8 mouse cellular contexts compared by ENCODE assay signal in genomic region chr5:74092481-74092832, GRCm38 (mm10). TPM values are rescaled to one million over a fixed set of nuclear protein-coding genes. Genes with fewer than 3 reads are reported as not detected.
DNase-seq lines count a peak whose midpoint lies in the region; ATAC-seq and TF ChIP-seq lines count a peak whose summit lies in the region.

No protein-coding gene starts in this region.

- H3K4me2 ChIP-seq in lung, postnatal 0 days (replicated peaks; ENCODE audit: low read depth, low read length), result peak overlapping the region; percentile 68
- peak overlapping the region; percentile 75 for H3K4me2 ChIP-seq in forebrain, embryonic 11.5 days (ENCODE audit: low read depth, low read length, severe bottlenecking)
- H3K4me2 ChIP-seq in limb, embryonic 14.5 days (replicated peaks; ENCODE audit: low read depth, low read length, severe bottlenecking), result peak overlapping the region; percentile 87

- H3K27ac ChIP-seq in lung, postnatal 0 days (ENCODE audit: low read length), result 0 out of 2 replicates have a peak overlapping the region, but pooled peaks have one; percentile 28
- no peak overlapping the region for H3K27ac ChIP-seq in forebrain, embryonic 11.5 days (ENCODE audit: low read depth, low read length)
- H3K27ac ChIP-seq in limb, embryonic 14.5 days (replicated peaks; ENCODE audit: low read depth, low read length), result peak overlapping the region; percentile 13; the same call in 1 of the 2 replicates
- H3K27ac ChIP-seq in small intestine, adult 2 months (ENCODE audit: insufficient read depth, low read depth, low read length), result peak overlapping the region; percentile 38

- no peaks in the 10 kb centered on the region for H3K27me3 ChIP-seq in lung, postnatal 0 days (replicated peaks; ENCODE audit: insufficient read depth, low read length)
- H3K27me3 ChIP-seq in forebrain, embryonic 11.5 days (ENCODE audit: control insufficient read depth, insufficient read depth, low read length), result no peaks in the 10 kb centered on the region
- H3K27me3 ChIP-seq in limb, embryonic 14.5 days (ENCODE audit: control insufficient read depth, insufficient read depth, low read length), result no peaks in the 10 kb centered on the region
- no peaks in the 10 kb centered on the region for H3K27me3 ChIP-seq in small intestine, adult 2 months (ENCODE audit: control insufficient read depth, insufficient read depth, low read length)

- H3K4me3 ChIP-seq in lung, postnatal 0 days (ENCODE audit: low read depth, low read length), result peak overlapping the region; percentile 75; the same call in 1 of the 2 replicates
- H3K4me3 ChIP-seq in forebrain, embryonic 11.5 days (ENCODE audit: low read depth, low read length), result peak overlapping the region; percentile 92
- peak overlapping the region; percentile 90 for H3K4me3 ChIP-seq in limb, embryonic 14.5 days (replicated peaks; ENCODE audit: low read length)
- H3K4me3 ChIP-seq in small intestine, adult 2 months (ENCODE audit: low read depth, low read length), result peak overlapping the region; percentile 14; the same call in 1 of the 2 replicates

- TF ChIP-seq POLR2A in limb, embryonic 14.5 days (IDR thresholded peaks at IDR 0.05; ENCODE audit: borderline replicate concordance, extremely low read depth, insufficient read depth, insufficient read length), result no peak
- no peak for TF ChIP-seq POLR2A in small intestine, adult 2 months (IDR thresholded peaks at IDR 0.05; ENCODE audit: low read depth, low read length)

- WGBS in lung, postnatal 0 days, result 40% methylated on average over 4 of the region's 4 CpGs
- 41% methylated on average over 4 of the region's 4 CpGs for WGBS in forebrain, embryonic 11.5 days
- 45% methylated on average over 4 of the region's 4 CpGs for WGBS in limb, embryonic 14.5 days
- WGBS in small intestine, adult 2 months, result 41% methylated on average over 4 of the region's 4 CpGs

- H3K4me1 ChIP-seq in lung, postnatal 0 days (ENCODE audit: insufficient read depth, low read depth, low read length), result peaks cover 10% of the 10 kb centered on the region
- 0 out of 2 replicates have a peak, but pooled peaks cover 2% of the 10 kb centered on the region for H3K4me1 ChIP-seq in forebrain, embryonic 11.5 days (replicated peaks; ENCODE audit: control insufficient read depth, insufficient read depth, low read length)
- H3K4me1 ChIP-seq in limb, embryonic 14.5 days (ENCODE audit: control insufficient read depth, insufficient read depth, low read length), result peaks cover 13% of the 10 kb centered on the region
- no peaks in the 10 kb centered on the region for H3K4me1 ChIP-seq in small intestine, adult 2 months (ENCODE audit: control insufficient read depth, insufficient read depth, insufficient read length, low read length)

- H3K36me3 ChIP-seq in lung, postnatal 0 days (ENCODE audit: insufficient read depth, low read length), result no peaks in the 10 kb centered on the region
- H3K36me3 ChIP-seq in forebrain, embryonic 11.5 days (ENCODE audit: control insufficient read depth, insufficient read depth, low read length), result peaks cover 8% of the 10 kb centered on the region
- peaks cover 25% of the 10 kb centered on the region for H3K36me3 ChIP-seq in limb, embryonic 14.5 days (ENCODE audit: control insufficient read depth, insufficient read depth, low read length)
- H3K36me3 ChIP-seq in small intestine, adult 2 months (ENCODE audit: control insufficient read depth, insufficient read depth, low read length), result peaks cover 13% of the 10 kb centered on the region

- TF ChIP-seq CTCF in lung, postnatal 0 days (IDR thresholded peaks at IDR 0.05), result no peak
- no peak for TF ChIP-seq CTCF in small intestine, adult 2 months (IDR thresholded peaks at IDR 0.05; ENCODE audit: extremely low read depth, insufficient read length, insufficient replicate concordance, low read depth, low read length)

- no peaks in the 10 kb centered on the region for H3K9me3 ChIP-seq in lung, postnatal 0 days (ENCODE audit: low read length)
- H3K9me3 ChIP-seq in forebrain, embryonic 11.5 days (ENCODE audit: control insufficient read depth, low read length), result no peaks in the 10 kb centered on the region
- no peaks in the 10 kb centered on the region for H3K9me3 ChIP-seq in limb, embryonic 14.5 days (ENCODE audit: control insufficient read depth, low read length)

- DNase-seq in lung, postnatal 0 days (ENCODE audit: low spot score), result no peak
- DNase-seq in lung, adult 18-20 months, result no peak
- no peak for DNase-seq in forebrain, embryonic 11.5 days (ENCODE audit: low spot score)
- DNase-seq in limb, embryonic 14.5 days (ENCODE audit: low spot score), result no peak
- no peak for DNase-seq in thymus, adult 18-20 months
- no peak for DNase-seq in thymus, postnatal 36 days
- DNase-seq in layer of hippocampus, postnatal 36 days, result no peak

- no peak for TF ChIP-seq EP300 in lung, postnatal 0 days (IDR thresholded peaks at IDR 0.05)

- ATAC-seq in lung, postnatal 0 days, result 0 out of 2 replicates have a peak, but pooled peaks have one; percentile 1
- no peak for ATAC-seq in forebrain, embryonic 11.5 days (replicated peaks; ENCODE audit: low FRiP score)
- no peak for ATAC-seq in limb, embryonic 14.5 days (ENCODE audit: low FRiP score, low read depth)

- no peak overlapping the region for H3K9ac ChIP-seq in lung, postnatal 0 days (replicated peaks; ENCODE audit: low read depth)
- H3K9ac ChIP-seq in forebrain, embryonic 11.5 days (ENCODE audit: low read length), result peak overlapping the region; percentile 40
- H3K9ac ChIP-seq in limb, embryonic 14.5 days (ENCODE audit: low read depth, low read length, severe bottlenecking), result 0 out of 2 replicates have a peak overlapping the region, but pooled peaks have one; percentile 5

RNA-seq across cellular contexts. Expression of gene Usp46, which starts 24.2 kb away (rescaled TPM):
- 27.3 and 33.8 TPM in 2 replicates for polyA plus RNA-seq in lung, postnatal 0 days (2015; fragmentation: Nextera tagmentation; extraction: Ambion mirVana)
- 33.5 and 36.2 TPM in 2 replicates for polyA plus RNA-seq in forebrain, embryonic 11.5 days (2014; fragmentation: Nextera tagmentation; extraction: Ambion mirVana)
- polyA plus RNA-seq in limb, embryonic 14.5 days (2012; rRNA removed), result 20.0 and 20.9 TPM in 2 replicates
- polyA plus RNA-seq in limb, embryonic 14.5 days (2014; fragmentation: Nextera tagmentation; extraction: Ambion mirVana), result 39.1 and 39.9 TPM in 2 replicates
- polyA plus RNA-seq in small intestine, adult 2 months (2012; rRNA removed), result 0.63 and 0.96 TPM in 2 replicates
- total RNA-seq in layer of hippocampus, postnatal 36 days (2021), result 100 to 1,000 TPM; 129 to 137 TPM

Comparison
In these comparisons a context has a peak if more than half of its experiments do, and no peak if none do; other contexts are left out.
1. H3K4me3 ChIP-seq: peak in every context shown above with its lines; median percentile 92 in forebrain, embryonic 11.5 days; 90 in limb, embryonic 14.5 days; 75 in lung, postnatal 0 days; 14 in small intestine, adult 2 months.
2. RNA of gene Usp46, which starts 24.2 kb away (polyA plus RNA-seq): 20.0 to 39.9 TPM in limb, embryonic 14.5 days, 33.5 to 36.2 TPM in forebrain, embryonic 11.5 days and 27.3 to 33.8 TPM in lung, postnatal 0 days; 0.63 to 0.96 TPM in small intestine, adult 2 months; every median in the first group is over 10 times any median in the second.
3. Peak in every context shown above with its lines, with median percentiles within 50 percentile points of each other: H3K4me2 ChIP-seq.